Mouse (Mus musculus): ENCODE measurements at regions not wholly inside any gene's neighbourhood (a gene's known extent, or its start where the extent isn't known, plus 50 kb on each side); places are given as distances from the start of the nearest gene placed in this dataset.

DNA sequence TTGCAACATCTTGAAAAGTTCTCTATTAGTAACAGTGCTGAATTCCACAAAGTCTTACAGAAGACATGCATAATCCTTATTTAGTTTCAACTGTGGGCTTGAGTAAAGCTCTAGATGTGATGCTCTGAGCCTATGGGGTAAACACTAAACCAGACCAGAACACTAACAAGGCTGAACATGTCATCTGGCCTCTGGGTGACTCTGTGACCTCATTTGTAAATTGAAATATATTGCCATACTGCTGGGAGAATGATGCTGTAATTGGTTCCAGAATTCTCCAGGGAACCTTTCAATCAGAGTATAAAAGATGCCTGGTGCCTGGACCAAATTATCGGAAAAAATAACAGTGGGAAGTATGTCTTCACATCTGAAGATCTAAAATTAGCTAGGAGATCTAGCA lies 309.9 kb upstream of the Megf9 start:
- H3K27me3 ChIP-seq: no peaks in the 10 kb centered on the region
- ATAC-seq (ENCODE audit: low FRiP score): no peak
- no peak overlapping the region for H3K4me2 ChIP-seq
- no peaks in the 10 kb centered on the region for H3K36me3 ChIP-seq (replicated peaks)
- H3K9me3 ChIP-seq: no peaks in the 10 kb centered on the region
- no peak overlapping the region for H3K9ac ChIP-seq
- WGBS: 76% methylated on average over 1 of the region's 1 CpGs
- H3K27ac ChIP-seq: no peak overlapping the region
- no peak overlapping the region for H3K4me3 ChIP-seq (replicated peaks)
- H3K4me1 ChIP-seq: no peaks in the 10 kb centered on the region

GRCm38 (mm10) chr4:70810956-70811316 lies 276.1 kb upstream of the Megf9 start:
- 29% methylated on average over 2 of the region's 2 CpGs for WGBS
- peak; percentile 88 for ATAC-seq (ENCODE audit: low FRiP score)

DNA sequence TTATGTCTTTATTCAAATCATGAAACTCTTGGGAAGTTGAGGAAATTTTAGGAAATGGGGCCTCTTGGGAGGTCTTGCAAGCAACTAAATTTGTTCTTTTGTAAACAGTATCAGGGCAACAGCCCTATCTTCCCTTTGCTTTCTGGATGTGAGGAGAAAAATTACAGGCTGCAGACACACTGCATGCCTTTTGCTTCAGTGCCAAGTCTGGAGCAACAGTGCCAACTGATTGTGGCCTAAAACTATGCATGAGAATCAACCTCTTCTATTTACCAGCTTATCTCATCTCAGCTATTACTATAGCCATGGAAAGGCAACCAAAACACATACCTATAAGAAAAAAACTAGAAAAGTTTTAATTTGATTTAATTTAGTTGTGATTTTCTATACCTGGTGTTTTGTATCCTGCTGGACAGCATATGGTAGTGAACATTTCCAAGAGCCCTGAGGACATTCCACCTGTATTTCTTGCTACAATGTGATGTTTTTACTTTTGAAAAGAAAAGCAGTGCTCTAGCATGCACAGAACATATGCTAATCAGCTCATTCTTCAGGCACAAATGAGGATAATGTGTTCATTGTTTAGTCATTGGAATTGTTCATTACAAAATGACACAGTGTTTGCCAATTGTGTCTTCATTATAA lies 275.6 kb upstream of the Megf9 start:
- Histone ChIP-seq H3K36me3 (replicated peaks) (no peaks in the 10 kb centered on the region), H3K27ac (no peak overlapping the region), H3K4me1 (no peaks in the 10 kb centered on the region), H3K9me3 (no peaks in the 10 kb centered on the region), H3K4me3 (replicated peaks) (no peak overlapping the region), H3K9ac (no peak overlapping the region), H3K27me3 (peaks cover 12% of the 10 kb centered on the region; the same call in 1 of the 2 replicates), H3K4me2 (no peak overlapping the region)
- ATAC-seq (ENCODE audit: low FRiP score): peak; percentile 77

More at GRCm38 (mm10) chr4:70810956-70811316, 276.1 kb upstream of the Megf9 start:
- Histone ChIP-seq H3K27ac (no peak overlapping the region), H3K4me2 (no peak overlapping the region), H3K4me1 (no peaks in the 10 kb centered on the region), H3K36me3 (replicated peaks) (no peaks in the 10 kb centered on the region), H3K4me3 (replicated peaks) (no peak overlapping the region), H3K27me3 (peaks cover 12% of the 10 kb centered on the region; the same call in 1 of the 2 replicates), H3K9ac (no peak overlapping the region), H3K9me3 (no peaks in the 10 kb centered on the region)

DNA sequence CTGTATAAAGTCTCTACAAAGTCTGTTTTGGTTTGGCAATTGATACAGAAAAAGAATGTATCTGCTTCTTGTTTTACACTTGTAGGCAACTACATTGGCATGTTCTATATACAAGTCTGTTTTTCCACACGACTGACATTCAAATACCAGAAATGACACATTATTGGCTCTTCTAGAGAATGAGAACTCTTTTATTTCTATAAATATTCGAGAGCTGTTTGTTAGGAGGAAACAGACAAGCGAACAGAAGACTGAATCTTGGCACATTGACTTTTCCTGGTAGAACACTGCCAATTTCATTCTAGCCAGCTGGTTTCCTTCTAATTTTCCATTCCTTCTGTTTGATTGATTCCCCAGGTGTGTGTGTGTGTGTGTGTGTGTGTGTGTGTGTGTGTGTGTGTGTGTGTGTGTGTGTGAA lies 270.1 kb upstream of the Megf9 start:
- Histone ChIP-seq H3K9ac (no peak overlapping the region), H3K27ac (no peak overlapping the region), H3K9me3 (no peaks in the 10 kb centered on the region), H3K36me3 (replicated peaks) (no peaks in the 10 kb centered on the region), H3K4me1 (no peaks in the 10 kb centered on the region), H3K27me3 (0 out of 2 replicates have a peak, but pooled peaks cover 4% of the 10 kb centered on the region), H3K4me2 (no peak overlapping the region), H3K4me3 (replicated peaks) (no peak overlapping the region)
- no peak for ATAC-seq (ENCODE audit: low FRiP score)
- 88% methylated on average over 3 of the region's 3 CpGs for WGBS

- Histone ChIP-seq H3K4me2 (no peak overlapping the region), H3K36me3 (replicated peaks) (no peaks in the 10 kb centered on the region), H3K9ac (no peak overlapping the region), H3K27ac (no peak overlapping the region), H3K9me3 (no peaks in the 10 kb centered on the region), H3K4me3 (replicated peaks) (no peak overlapping the region), H3K4me1 (no peaks in the 10 kb centered on the region), H3K27me3 (no peaks in the 10 kb centered on the region)
- no peak for ATAC-seq (ENCODE audit: low FRiP score)
- 84% methylated on average over 1 of the region's 1 CpGs for WGBS
Measured at GRCm38 (mm10) chr4:70798483-70798882, 263.7 kb upstream of the Megf9 start.

GRCm38 (mm10) chr4:70797935-70798334 lies 263.1 kb upstream of the Megf9 start:
- 86% methylated on average over 3 of the region's 3 CpGs for WGBS
- no peaks in the 10 kb centered on the region for H3K36me3 ChIP-seq (replicated peaks)
- no peak for ATAC-seq (ENCODE audit: low FRiP score)
- no peak overlapping the region for H3K9ac ChIP-seq
- H3K4me3 ChIP-seq (replicated peaks): no peak overlapping the region
- H3K27ac ChIP-seq: no peak overlapping the region
- H3K4me2 ChIP-seq: no peak overlapping the region
- H3K4me1 ChIP-seq: no peaks in the 10 kb centered on the region
- H3K9me3 ChIP-seq: no peaks in the 10 kb centered on the region
- no peaks in the 10 kb centered on the region for H3K27me3 ChIP-seq

- Histone ChIP-seq H3K4me1 (no peaks in the 10 kb centered on the region; the same call in 1 of the 2 replicates), H3K4me3 (replicated peaks) (no peak overlapping the region), H3K27ac (no peak overlapping the region), H3K9ac (no peak overlapping the region), H3K36me3 (replicated peaks) (no peaks in the 10 kb centered on the region), H3K27me3 (no peaks in the 10 kb centered on the region), H3K9me3 (no peaks in the 10 kb centered on the region), H3K4me2 (no peak overlapping the region)
- 55% methylated on average over 2 of the region's 2 CpGs for WGBS
- ATAC-seq (ENCODE audit: low FRiP score): no peak
Measured at GRCm38 (mm10) chr4:70783487-70783886, 248.7 kb upstream of the Megf9 start.

DNA sequence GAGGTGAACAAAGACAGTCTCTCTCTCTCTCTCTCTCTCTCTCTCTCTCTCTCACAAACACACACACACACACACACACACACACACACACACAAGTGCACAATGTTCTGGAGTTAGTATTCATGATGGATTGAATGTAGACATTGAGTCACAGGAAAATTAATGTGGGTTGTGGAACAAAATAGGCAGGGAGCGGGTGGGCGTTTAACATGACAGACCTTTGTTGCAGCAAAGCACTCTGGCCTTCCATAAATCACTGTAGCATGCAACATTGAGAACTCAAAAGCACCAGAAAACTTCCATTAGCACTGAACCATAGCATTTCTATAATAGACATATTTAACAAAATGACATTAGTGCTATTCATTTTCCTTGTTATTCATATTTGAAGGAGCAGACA lies 246.8 kb upstream of the Megf9 start:
- no peak overlapping the region for H3K4me3 ChIP-seq (replicated peaks)
- no peak overlapping the region for H3K4me2 ChIP-seq
- H3K9ac ChIP-seq: no peak overlapping the region
- H3K27ac ChIP-seq: no peak overlapping the region
- H3K27me3 ChIP-seq: no peaks in the 10 kb centered on the region
- ATAC-seq (ENCODE audit: low FRiP score): no peak
- H3K36me3 ChIP-seq (replicated peaks): no peaks in the 10 kb centered on the region
- WGBS: 79% methylated on average over 2 of the region's 2 CpGs
- no peaks in the 10 kb centered on the region; the same call in 1 of the 2 replicates for H3K4me1 ChIP-seq
- H3K9me3 ChIP-seq: no peaks in the 10 kb centered on the region

GRCm38 (mm10) chr4:70776273-70776672 lies 241.5 kb upstream of the Megf9 start:
- H3K27me3 ChIP-seq: no peaks in the 10 kb centered on the region
- H3K9me3 ChIP-seq: no peaks in the 10 kb centered on the region
- 81% methylated on average over 1 of the region's 1 CpGs for WGBS
- no peak overlapping the region for H3K4me2 ChIP-seq
- no peaks in the 10 kb centered on the region for H3K36me3 ChIP-seq (replicated peaks)
- H3K4me3 ChIP-seq (replicated peaks): no peak overlapping the region
- H3K9ac ChIP-seq: no peak overlapping the region
- no peaks in the 10 kb centered on the region for H3K4me1 ChIP-seq
- H3K27ac ChIP-seq: no peak overlapping the region
- ATAC-seq (ENCODE audit: low FRiP score): no peak

- ATAC-seq (ENCODE audit: low FRiP score): no peak
- Histone ChIP-seq H3K27ac (no peak overlapping the region), H3K4me3 (replicated peaks) (no peak overlapping the region), H3K4me1 (no peaks in the 10 kb centered on the region), H3K36me3 (replicated peaks) (no peaks in the 10 kb centered on the region), H3K9ac (no peak overlapping the region), H3K4me2 (no peak overlapping the region), H3K9me3 (no peaks in the 10 kb centered on the region), H3K27me3 (no peaks in the 10 kb centered on the region)
- 79% methylated on average over 1 of the region's 1 CpGs for WGBS
Measured at GRCm38 (mm10) chr4:70743425-70743824, 208.6 kb upstream of the Megf9 start.

DNA sequence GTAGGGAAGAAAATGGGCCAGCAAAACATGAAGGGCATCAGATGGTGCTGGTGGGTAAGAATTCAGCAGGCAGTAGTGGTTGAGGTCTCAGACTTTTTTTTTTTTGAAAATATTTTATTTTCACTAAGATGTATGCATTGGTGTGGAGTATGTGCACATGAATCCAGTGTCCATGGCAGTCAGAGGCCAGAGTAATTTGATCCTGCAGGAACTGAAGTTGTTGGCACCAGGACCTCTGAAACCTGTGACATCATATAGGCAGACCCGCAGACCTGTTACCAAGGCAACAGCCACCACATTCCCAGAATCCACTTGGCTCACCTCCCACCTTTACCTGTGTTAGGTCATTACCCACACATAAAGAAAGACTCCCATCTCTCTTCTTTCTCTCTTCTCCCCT lies 207.2 kb upstream of the Megf9 start:
- 56% methylated on average over 1 of the region's 1 CpGs for WGBS
- Histone ChIP-seq H3K27me3 (no peaks in the 10 kb centered on the region), H3K36me3 (replicated peaks) (no peaks in the 10 kb centered on the region), H3K9me3 (no peaks in the 10 kb centered on the region), H3K4me2 (no peak overlapping the region), H3K27ac (no peak overlapping the region), H3K4me1 (no peaks in the 10 kb centered on the region), H3K4me3 (replicated peaks) (no peak overlapping the region), H3K9ac (no peak overlapping the region)
- ATAC-seq (ENCODE audit: low FRiP score): no peak

GRCm38 (mm10) chr4:70741121-70741520 lies 206.3 kb upstream of the Megf9 start:
- under 1% methylated on average over 4 of the region's 4 CpGs for WGBS
- no peak overlapping the region for H3K4me3 ChIP-seq (replicated peaks)
- H3K4me2 ChIP-seq: no peak overlapping the region
- H3K4me1 ChIP-seq: no peaks in the 10 kb centered on the region
- 0 out of 2 replicates have a peak, but pooled peaks have one; percentile 58 for ATAC-seq (ENCODE audit: low FRiP score)
- H3K9ac ChIP-seq: no peak overlapping the region
- H3K9me3 ChIP-seq: no peaks in the 10 kb centered on the region
- H3K36me3 ChIP-seq (replicated peaks): no peaks in the 10 kb centered on the region
- no peaks in the 10 kb centered on the region for H3K27me3 ChIP-seq
- no peak overlapping the region for H3K27ac ChIP-seq

DNA sequence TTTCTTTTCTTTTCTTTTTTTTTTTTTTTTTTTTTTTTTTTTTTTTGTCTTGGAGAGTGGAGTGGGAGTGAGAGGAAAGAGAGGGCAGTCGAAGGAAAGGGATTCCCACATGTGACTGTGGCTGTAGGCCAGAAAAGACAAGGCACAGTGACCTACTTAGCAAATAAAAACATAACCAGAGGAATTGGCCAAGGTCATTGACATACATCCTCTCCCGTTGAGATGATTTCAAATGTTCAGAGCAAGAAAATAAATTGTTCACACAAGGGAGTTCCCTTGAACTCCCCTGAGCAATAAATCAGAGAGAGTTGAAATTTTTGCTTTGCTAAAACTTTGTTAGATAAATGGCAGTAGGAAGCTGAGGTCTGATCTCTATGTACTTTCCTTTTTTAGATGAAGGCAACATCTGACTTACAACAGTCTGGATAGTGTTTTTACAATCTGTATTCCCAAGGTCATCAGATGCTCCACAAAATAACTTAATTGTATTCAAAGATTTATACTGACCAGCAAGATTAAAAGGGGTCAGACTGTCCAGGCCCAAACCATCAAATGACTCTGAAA lies 174.4 kb upstream of the Megf9 start:
- H3K36me3 ChIP-seq (replicated peaks): no peaks in the 10 kb centered on the region
- no peaks in the 10 kb centered on the region for H3K9me3 ChIP-seq
- no peaks in the 10 kb centered on the region for H3K4me1 ChIP-seq
- ATAC-seq (ENCODE audit: low FRiP score): no peak
- H3K27me3 ChIP-seq: no peaks in the 10 kb centered on the region
- no peak overlapping the region for H3K4me3 ChIP-seq (replicated peaks)
- H3K4me2 ChIP-seq: no peak overlapping the region
- H3K27ac ChIP-seq: no peak overlapping the region
- 87% methylated on average over 2 of the region's 2 CpGs for WGBS
- no peak overlapping the region for H3K9ac ChIP-seq

All from forebrain, embryonic 12.5 days (tissue).